In genomic region chr9:54821442-54822100, GRCm38 (mm10) we compare ENCODE assay signal across 8 mouse cellular contexts. TPM values are rescaled to one million over a fixed set of nuclear protein-coding genes. Genes with fewer than 3 reads are reported as not detected.
DNase-seq lines count a peak whose midpoint lies in the region; TF ChIP-seq lines count a peak whose summit lies in the region.

No protein-coding gene starts in this region.

- H3K4me3 ChIP-seq in thymus, adult 2 months (ENCODE audit: control insufficient read depth, insufficient read depth, low read length) = no peak overlapping the region
- no peak overlapping the region for H3K4me3 ChIP-seq in lung, adult 2 months (replicated peaks; ENCODE audit: extremely low read depth, low read depth, low read length)

- DNase-seq in thymus, adult 2 months = peak; percentile 21
- DNase-seq in thymus, adult 18-20 months = no peak
- DNase-seq in cerebellum, postnatal 14 days = peak; percentile 59 to 68
- peak; percentile 48 to 66 for DNase-seq in heart, postnatal 10 days
- DNase-seq in kidney, postnatal 36 days = peak; percentile 55 to 68
- DNase-seq in lung, adult 2 months = peak; percentile 8
- peak; percentile 92 for DNase-seq in retina, embryonic 14.5 days (ENCODE audit: low spot score)
- no peak for DNase-seq in urinary bladder, postnatal 4 days (ENCODE audit: low spot score in 2 of 2)

- TF ChIP-seq POLR2A in thymus, adult 2 months (IDR thresholded peaks at IDR 0.05; ENCODE audit: control insufficient read depth, extremely low read depth, insufficient read depth, low read length, poor library complexity) = no peak
- no peak for TF ChIP-seq POLR2A in lung, adult 2 months (IDR thresholded peaks at IDR 0.05; ENCODE audit: borderline replicate concordance, extremely low read depth, low read depth, low read length)

- no peaks in the 10 kb centered on the region for H3K36me3 ChIP-seq in thymus, adult 2 months (ENCODE audit: control insufficient read depth, insufficient read depth, low read length)

- WGBS in thymus, adult 2 months = 67% methylated on average over 5 of the region's 5 CpGs
- WGBS in lung, adult 2 months = 55% methylated on average over 5 of the region's 5 CpGs

- no peaks in the 10 kb centered on the region for H3K4me1 ChIP-seq in thymus, adult 2 months (replicated peaks; ENCODE audit: control insufficient read depth, insufficient read depth, low read length)
- H3K4me1 ChIP-seq in lung, adult 2 months (ENCODE audit: control insufficient read depth, insufficient read depth, low read length) = no peaks in the 10 kb centered on the region

- no peak for TF ChIP-seq CTCF in thymus, adult 2 months (IDR thresholded peaks at IDR 0.05; ENCODE audit: borderline replicate concordance, control insufficient read depth, extremely low read depth, insufficient read depth, low read length, poor library complexity)
- peak; percentile 56; the same call in 1 of the 2 replicates for TF ChIP-seq CTCF in lung, adult 2 months (IDR thresholded peaks at IDR 0.05; ENCODE audit: insufficient read depth, low read length)

- H3K27ac ChIP-seq in thymus, adult 2 months (ENCODE audit: control insufficient read depth, insufficient read depth, low read length) = no peak overlapping the region

- H3K27me3 ChIP-seq in thymus, adult 2 months (ENCODE audit: control insufficient read depth, insufficient read depth, low read length) = no peaks in the 10 kb centered on the region

- intact Hi-C loops in heart, postnatal 10 days (cut with DNase I) = loop anchor here (1.0 to 10.0 kb wide), 2 partner anchors 83 to 207 kb away; no protein-coding TSS in a partner anchor

RNA-seq across cellular contexts. Expression of gene Ireb2, which starts 42.0 kb away (rescaled TPM):
- 8.9 and 11.5 TPM in 2 replicates for polyA plus RNA-seq in thymus, adult 2 months (2012; rRNA removed)
- 10 to 100 TPM; 43.7 to 48.7 TPM for total RNA-seq in heart, postnatal 10 days (2021)
- 3.6 and 8.2 TPM in 2 replicates for polyA plus RNA-seq in lung, adult 2 months (2012; rRNA removed)

RNA-seq across cellular contexts. Expression of gene Crabp1, which starts 57.0 kb away (rescaled TPM):
- polyA plus RNA-seq in thymus, adult 2 months (2012; rRNA removed) = 2.8 and 5.4 TPM in 2 replicates
- not detected for total RNA-seq in heart, postnatal 10 days (2021)
- polyA plus RNA-seq in lung, adult 2 months (2012; rRNA removed) = 3.8 and 6.5 TPM in 2 replicates

Comparison
In these comparisons a context has a peak if more than half of its experiments do, and no peak if none do; other contexts are left out.
1. DNase-seq: peak in thymus, adult 2 months (single experiment), cerebellum, postnatal 14 days (2 of 2), heart, postnatal 10 days (2 of 2), kidney, postnatal 36 days (2 of 2), lung, adult 2 months (single experiment) and retina, embryonic 14.5 days (single experiment); none in thymus, adult 18-20 months (0 of 2) and urinary bladder, postnatal 4 days (0 of 2).